Comparison of ENCODE assay signal across 16 mouse cellular contexts in genomic region chr4:102119454-102119853, GRCm38 (mm10).
"Had no signal": no experiment of that assay in that cellular context is flagged by ENCODE, and none has a peak within 500 bp of the region (broad histone marks: within the 10 kb centered on the region; RNA-seq: fewer than 3 reads in every experiment).

No protein-coding gene starts in this region.

- DNase-seq: retina, postnatal 1 day; right cerebral cortex, adult 18-20 months; right cerebral cortex, postnatal 14 days; right cerebral cortex, postnatal 25 days; right cerebral cortex, postnatal 4 days; spleen, adult 18-20 months; thymus, adult 18-20 months; thymus, adult 2 months; thymus, postnatal 14 days; thymus, postnatal 25 days; thymus, postnatal 36 days; thymus, postnatal 4 days had no signal

- H3K9ac ChIP-seq: neural tube, embryonic 13.5 days; neural tube, embryonic 15.5 days; stomach, embryonic 15.5 days had no signal

- H3K27ac ChIP-seq: neural tube, embryonic 13.5 days; neural tube, embryonic 15.5 days; stomach, embryonic 15.5 days; stomach, postnatal 0 days had no signal

- H3K27me3 ChIP-seq: neural tube, embryonic 13.5 days; neural tube, embryonic 15.5 days; stomach, embryonic 15.5 days had no signal

- H3K36me3 ChIP-seq: neural tube, embryonic 13.5 days; neural tube, embryonic 15.5 days; stomach, embryonic 15.5 days had no signal

- H3K4me2 ChIP-seq: neural tube, embryonic 13.5 days; neural tube, embryonic 15.5 days; stomach, embryonic 15.5 days had no signal

- H3K9me3 ChIP-seq: neural tube, embryonic 13.5 days; neural tube, embryonic 15.5 days; stomach, embryonic 15.5 days had no signal

- H3K4me3 ChIP-seq: neural tube, embryonic 13.5 days; neural tube, embryonic 15.5 days; stomach, embryonic 15.5 days had no signal

- H3K4me1 ChIP-seq: neural tube, embryonic 13.5 days; neural tube, embryonic 15.5 days; stomach, embryonic 15.5 days had no signal
